Mouse (Mus musculus) liver, embryonic 13.5 days (tissue): ENCODE measurements around the gene Tcf15. TPM values are rescaled to one million over a fixed set of nuclear protein-coding genes. Genes with fewer than 3 reads are reported as not detected.

Source experiments
- ATAC-seq: fragments of 200-750 bp; cut with Nextera tagmentation; 2 replicates; pipeline ENCODE4 v1.8.0; 2017; ENCODE audit warnings: low read depth, mild to moderate bottlenecking, moderate number of reproducible peaks, moderate library complexity
- DNase-seq: peaks from one replicate; pipeline ENCODE4 v3.0.0; 2022
- H3K27ac ChIP-seq: fragments of 300-500 bp; sonication (generic); 2 replicates; pipeline ENCODE4 v1.5.1; 2015; ENCODE audit warnings: moderate library complexity, mild to moderate bottlenecking, inconsistent platforms
- H3K27me3 ChIP-seq: fragments of 300-500 bp; sonication (generic); 2 replicates; pipeline ENCODE4 v1.6.1; 2015; ENCODE audit warnings: mild to moderate bottlenecking, inconsistent platforms
- H3K36me3 ChIP-seq: fragments of 300-500 bp; sonication (generic); 2 replicates; pipeline ENCODE4 v1.6.1; 2015; ENCODE audit warnings: mild to moderate bottlenecking, inconsistent platforms
- H3K4me1 ChIP-seq: fragments of 300-500 bp; sonication (generic); replicated peaks from 2 replicates; pipeline ENCODE4 v1.6.1; 2015; ENCODE audit warnings: inconsistent platforms
- H3K4me2 ChIP-seq: fragments of 300-500 bp; sonication (generic); 2 replicates; pipeline ENCODE4 v1.6.1; 2015; ENCODE audit warnings: inconsistent platforms, mild to moderate bottlenecking, moderate library complexity
- H3K4me3 ChIP-seq: fragments of 300-500 bp; sonication (generic); replicated peaks from 2 replicates; pipeline ENCODE4 v1.5.1; 2015; ENCODE audit warnings: mild to moderate bottlenecking, inconsistent platforms
- H3K9ac ChIP-seq: fragments of 300-500 bp; sonication (generic); 2 replicates; pipeline ENCODE4 v1.6.1; 2015; ENCODE audit warnings: mild to moderate bottlenecking, inconsistent platforms
- H3K9me3 ChIP-seq: fragments of 300-500 bp; sonication (generic); replicated peaks from 2 replicates; pipeline ENCODE4 v1.6.1; 2016; ENCODE audit warnings: inconsistent platforms
- WGBS: fragments of 180-500 bp; shearing (Covaris S2); methylation state at CpG from one replicate; pipeline ENCODE4 v1.1.7; 2015; ENCODE audit not compliant: insufficient replicate concordance; 5-methylcytosine and 5-hydroxymethylcytosine counted together
- polyA plus RNA-seq: library from polyadenylated mRNA; unstranded; fragments of >200 nt; fragmentation: Nextera tagmentation; extraction: Ambion mirVana; gene quantifications from 2 replicates; pipeline ENCODE4 v1.2.1, GENCODE M21; 2015

Tcf15 gene
- polyA plus RNA-seq, 1 experiment from 2014 or later, result 0.33 TPM

DNA sequence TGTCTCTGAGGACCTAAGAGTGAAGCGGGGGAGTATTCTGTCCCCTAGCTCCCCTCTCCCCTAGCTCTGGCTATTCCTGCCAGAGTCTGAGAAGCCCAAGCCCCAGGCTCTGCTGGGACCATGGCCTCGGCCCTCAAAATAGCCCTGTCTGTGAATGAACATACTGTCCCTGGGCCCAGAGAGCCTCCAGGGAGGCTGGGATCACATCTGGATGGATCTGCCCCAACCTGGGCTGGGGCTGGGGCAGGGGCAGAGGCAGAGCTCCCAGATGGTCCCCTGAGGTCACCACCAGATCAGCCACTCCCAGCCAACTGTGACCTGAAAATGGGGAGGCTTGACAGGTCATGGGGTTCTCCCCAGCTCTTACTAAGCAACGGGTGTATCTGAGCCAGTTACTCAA is 3.7 kb downstream of the Tcf15 start:
- DNase-seq, result no peak
- Histone ChIP-seq H3K9ac (no peak overlapping the region), H3K27me3 (peaks cover 64% of the 10 kb centered on the region), H3K4me1 (peaks cover 19% of the 10 kb centered on the region), H3K9me3 (no peaks in the 10 kb centered on the region), H3K36me3 (no peaks in the 10 kb centered on the region), H3K4me2 (no peak overlapping the region), H3K27ac (no peak overlapping the region), H3K4me3 (no peak overlapping the region)
- WGBS, result 50% methylated on average over 3 of the region's 3 CpGs
- ATAC-seq, result no peak

- peaks cover 5% of the 10 kb centered on the region for H3K4me1 ChIP-seq
- DNase-seq (no peak), ATAC-seq (no peak)
- no peak overlapping the region for H3K9ac ChIP-seq
- peaks cover 48% of the 10 kb centered on the region for H3K27me3 ChIP-seq
- no peak overlapping the region for H3K27ac ChIP-seq
- H3K4me2 ChIP-seq, result no peak overlapping the region
- no peak overlapping the region for H3K4me3 ChIP-seq
- H3K9me3 ChIP-seq, result no peaks in the 10 kb centered on the region
- WGBS, result 68% methylated on average over 9 of the region's 9 CpGs
- no peaks in the 10 kb centered on the region for H3K36me3 ChIP-seq
Observed at GRCm38 (mm10) chr2:152148675-152149074, 5.3 kb downstream of the Tcf15 start.

DNA sequence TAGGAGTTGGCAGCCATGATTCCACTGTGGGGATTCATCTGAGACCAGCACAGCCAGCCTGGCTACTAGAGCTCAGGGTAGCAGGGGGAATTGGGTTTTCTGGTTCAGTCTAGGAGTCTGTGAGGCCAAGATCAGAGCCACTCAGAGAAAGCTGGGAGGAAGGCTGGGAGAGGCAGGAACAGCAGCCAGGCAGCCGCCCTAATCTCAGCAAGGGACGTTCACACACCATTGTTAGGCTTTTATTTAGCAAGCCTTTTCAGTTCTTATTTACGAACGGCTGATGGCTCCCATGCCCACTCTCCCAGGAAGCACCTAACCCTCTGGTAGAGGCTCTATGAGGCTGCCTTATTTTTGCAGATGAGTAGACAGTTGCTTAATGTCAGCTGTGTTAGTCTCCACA is 6.5 kb downstream of the Tcf15 start:
- ATAC-seq (no peak), DNase-seq (no peak)
- no peak overlapping the region for H3K4me3 ChIP-seq
- no peak overlapping the region for H3K9ac ChIP-seq
- no peak overlapping the region for H3K4me2 ChIP-seq
- no peaks in the 10 kb centered on the region for H3K36me3 ChIP-seq
- 47% methylated on average over 4 of the region's 4 CpGs for WGBS
- no peaks in the 10 kb centered on the region for H3K9me3 ChIP-seq
- H3K4me1 ChIP-seq, result no peaks in the 10 kb centered on the region
- H3K27me3 ChIP-seq, result peaks cover 35% of the 10 kb centered on the region
- no peak overlapping the region for H3K27ac ChIP-seq

- H3K36me3 ChIP-seq, result no peaks in the 10 kb centered on the region
- 36% methylated on average over 6 of the region's 6 CpGs for whole genome bisulfite sequencing
- H3K27ac ChIP-seq, result no peak overlapping the region
- no peak overlapping the region for H3K4me2 ChIP-seq
- ATAC-seq (no peak), DNase-seq (no peak)
- peaks cover 31% of the 10 kb centered on the region for H3K27me3 ChIP-seq
- H3K9me3 ChIP-seq, result no peaks in the 10 kb centered on the region
- H3K4me1 ChIP-seq, result 0 out of 2 replicates have a peak, but pooled peaks cover 2% of the 10 kb centered on the region
- no peak overlapping the region for H3K4me3 ChIP-seq
- no peak overlapping the region for H3K9ac ChIP-seq
Observed at GRCm38 (mm10) chr2:152150373-152150772, 7.0 kb downstream of the Tcf15 start.

GRCm38 (mm10) chr2:152153361-152153760 is 10.0 kb downstream of the Tcf15 start:
- Histone ChIP-seq H3K27me3 (peaks cover 10% of the 10 kb centered on the region; the same call in 1 of the 2 replicates), H3K36me3 (no peaks in the 10 kb centered on the region), H3K4me1 (0 out of 2 replicates have a peak, but pooled peaks cover 3% of the 10 kb centered on the region), H3K4me3 (no peak overlapping the region), H3K9me3 (no peaks in the 10 kb centered on the region), H3K27ac (no peak overlapping the region), H3K4me2 (no peak overlapping the region), H3K9ac (no peak overlapping the region)
- ATAC-seq (no peak), DNase-seq (no peak)
- 32% methylated on average over 3 of the region's 3 CpGs for WGBS

- Histone ChIP-seq H3K36me3 (no peaks in the 10 kb centered on the region), H3K4me2 (no peak overlapping the region), H3K9me3 (no peaks in the 10 kb centered on the region; the same call in 1 of the 2 replicates), H3K27me3 (no peaks in the 10 kb centered on the region), H3K4me1 (0 out of 2 replicates have a peak, but pooled peaks cover 3% of the 10 kb centered on the region), H3K27ac (no peak overlapping the region), H3K4me3 (no peak overlapping the region), H3K9ac (no peak overlapping the region)
- DNase-seq, result no peak
- no peak for ATAC-seq
- WGBS, result 28% methylated on average over 7 of the region's 7 CpGs
Observed at GRCm38 (mm10) chr2:152155414-152156208, 12.2 kb downstream of the Tcf15 start.

- no peak for ATAC-seq
- H3K4me3 ChIP-seq, result no peak overlapping the region
Observed at GRCm38 (mm10) chr2:152156471-152156870, 13.1 kb downstream of the Tcf15 start.

GRCm38 (mm10) chr2:152159487-152159886 is 16.1 kb downstream of the Tcf15 start:
- no peak overlapping the region for H3K9ac ChIP-seq
- H3K36me3 ChIP-seq, result no peaks in the 10 kb centered on the region
- 0 out of 2 replicates have a peak, but pooled peaks cover 3% of the 10 kb centered on the region for H3K27me3 ChIP-seq
- H3K4me1 ChIP-seq, result 0 out of 2 replicates have a peak, but pooled peaks cover 3% of the 10 kb centered on the region
- ATAC-seq (no peak), DNase-seq (no peak)
- WGBS, result 71% methylated on average over 1 of the region's 1 CpGs
- H3K27ac ChIP-seq, result no peak overlapping the region
- no peaks in the 10 kb centered on the region; the same call in 1 of the 2 replicates for H3K9me3 ChIP-seq
- H3K4me3 ChIP-seq, result no peak overlapping the region
- no peak overlapping the region for H3K4me2 ChIP-seq

More at GRCm38 (mm10) chr2:152156471-152156870, 13.1 kb downstream of the Tcf15 start:
- DNase-seq, result no peak
- no peak overlapping the region for H3K27ac ChIP-seq
- 0 out of 2 replicates have a peak, but pooled peaks cover 3% of the 10 kb centered on the region for H3K4me1 ChIP-seq
- H3K27me3 ChIP-seq, result no peaks in the 10 kb centered on the region
- no peak overlapping the region for H3K4me2 ChIP-seq
- no peaks in the 10 kb centered on the region for H3K36me3 ChIP-seq
- 44% methylated on average over 6 of the region's 6 CpGs for WGBS
- no peak overlapping the region for H3K9ac ChIP-seq
- no peaks in the 10 kb centered on the region; the same call in 1 of the 2 replicates for H3K9me3 ChIP-seq

GRCm38 (mm10) chr2:152166257-152166656 is 22.9 kb downstream of the Tcf15 start:
- no peak overlapping the region for H3K4me3 ChIP-seq
- DNase-seq (no peak), ATAC-seq (no peak)
- H3K9me3 ChIP-seq, result no peaks in the 10 kb centered on the region
- 0 out of 2 replicates have a peak, but pooled peaks cover 3% of the 10 kb centered on the region for H3K27me3 ChIP-seq
- no peak overlapping the region for H3K9ac ChIP-seq
- H3K36me3 ChIP-seq, result no peaks in the 10 kb centered on the region
- H3K4me1 ChIP-seq, result no peaks in the 10 kb centered on the region
- 56% methylated on average over 6 of the region's 6 CpGs for WGBS
- H3K27ac ChIP-seq, result no peak overlapping the region
- no peak overlapping the region for H3K4me2 ChIP-seq

DNA sequence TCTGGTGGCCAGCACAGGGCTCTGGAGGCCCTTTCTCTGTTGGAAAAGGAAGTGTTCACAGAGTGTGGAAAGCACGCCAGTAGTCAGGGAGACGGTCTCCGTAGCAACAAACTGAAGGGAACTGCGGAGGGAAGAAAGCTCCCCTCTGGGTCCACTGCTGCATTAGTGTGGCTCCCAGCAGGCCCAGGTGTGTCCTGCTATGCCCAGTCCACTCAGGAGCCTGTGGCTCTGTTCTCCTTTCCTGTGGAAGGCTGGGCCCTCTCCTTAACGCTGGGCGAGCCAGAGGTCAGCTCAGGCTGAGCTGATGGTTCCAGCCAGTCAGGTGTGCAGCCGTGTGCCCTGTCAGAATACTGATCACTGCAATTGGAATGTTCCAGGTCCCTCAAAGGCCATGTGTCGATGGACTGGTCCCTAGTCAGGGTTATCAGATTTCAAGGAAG is 24.5 kb downstream of the Tcf15 start:
- 50% methylated on average over 8 of the region's 8 CpGs for WGBS
- DNase-seq, result no peak
- no peaks in the 10 kb centered on the region for H3K4me1 ChIP-seq

DNA sequence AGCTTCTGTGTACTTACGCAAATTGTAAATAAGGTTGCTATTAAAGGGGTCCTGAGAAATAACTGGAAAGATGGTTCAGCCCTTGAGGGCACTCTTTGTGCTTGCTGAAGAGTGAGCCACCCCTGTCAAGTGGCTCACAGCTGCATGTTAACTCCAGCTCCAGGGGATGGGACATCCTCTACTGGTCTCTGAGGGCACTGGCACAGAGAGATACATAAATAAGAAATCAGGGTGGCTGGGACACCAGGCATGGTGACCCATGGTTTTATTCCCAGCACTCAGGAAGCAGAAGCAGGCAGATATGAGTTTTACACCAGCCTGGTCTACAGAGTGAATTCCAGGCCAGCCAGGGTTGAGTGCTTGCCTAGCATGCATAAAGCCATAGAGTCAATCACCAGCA is 26.0 kb downstream of the Tcf15 start:
- H3K9ac ChIP-seq, result no peak overlapping the region
- no peak overlapping the region for H3K4me3 ChIP-seq
- H3K9me3 ChIP-seq, result no peaks in the 10 kb centered on the region
- no peaks in the 10 kb centered on the region for H3K4me1 ChIP-seq
- no peaks in the 10 kb centered on the region for H3K27me3 ChIP-seq
- DNase-seq, result no peak
- no peak overlapping the region for H3K4me2 ChIP-seq
- no peak overlapping the region for H3K27ac ChIP-seq
- ATAC-seq, result no peak
- H3K36me3 ChIP-seq, result no peaks in the 10 kb centered on the region
- 76% methylated on average over 1 of the region's 1 CpGs for WGBS

More for the DNA sequence above, 24.5 kb downstream of the Tcf15 start:
- ATAC-seq, result no peak
- Histone ChIP-seq H3K4me3 (no peak overlapping the region), H3K9ac (no peak overlapping the region), H3K27ac (no peak overlapping the region), H3K36me3 (no peaks in the 10 kb centered on the region), H3K4me2 (no peak overlapping the region), H3K27me3 (0 out of 2 replicates have a peak, but pooled peaks cover 3% of the 10 kb centered on the region), H3K9me3 (no peaks in the 10 kb centered on the region)
